Mouse (Mus musculus) brain, adult 2 months (tissue): Measurements from ENCODE around the gene Vmn2r46.
"Not testable (repeated sequence)": the region's sequence is repeated elsewhere in the genome, so short reads cannot be mapped to it uniquely, and the experiment has no call there.

Experiments used
- DNase-seq: peaks from one replicate; pipeline ENCODE4 v3.0.0; 2011; ENCODE audit warnings: low read depth, low spot score

Vmn2r46 gene

DNA sequence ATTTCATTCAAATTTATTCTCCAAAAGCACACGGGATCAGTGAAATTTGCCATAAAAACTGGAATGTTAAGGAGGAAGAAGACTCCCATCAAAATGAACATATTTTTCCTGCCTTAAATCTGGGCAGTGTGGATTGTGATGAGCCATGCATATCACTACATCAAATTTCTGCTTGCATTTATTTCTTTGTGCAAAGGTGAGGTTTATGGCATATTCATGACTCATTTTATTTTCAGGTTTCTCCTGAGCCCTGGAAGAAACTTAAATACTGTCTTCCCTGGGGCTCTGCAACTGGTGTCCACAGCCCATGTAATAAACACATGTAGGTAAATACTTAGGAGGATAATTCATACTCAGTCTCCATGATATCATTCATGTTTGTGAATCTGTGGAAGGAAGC lies at the start of gene Vmn2r46:
Gene Vmn2r46 (minus strand): TSS at position 101 of the 400 bp plus-strand sequence.
- not testable (repeated sequence) for DNase-seq
